Mouse (Mus musculus): ENCODE results near the gene Cygb. TPM values are rescaled to one million over a fixed set of nuclear protein-coding genes. Genes with fewer than 3 reads are reported as not detected.
A peak's percentile ranks its signal among the peaks of the same experiment; 100 is the strongest.
"Not testable (repeated sequence)": the region's sequence is repeated elsewhere in the genome, so short reads cannot be mapped to it uniquely, and the experiment has no call there.

Cygb gene
- total RNA-seq, 2 experiments from 2014 or later = 48.9 to 52.1 TPM

GRCm38 (mm10) chr11:116642681-116643578 is 11.2 kb downstream of the Cygb start:
- peak; percentile 91 to 93 for DNase-seq (ENCODE audit: low spot score in 2 of 2)

GRCm38 (mm10) chr11:116641731-116642130 is 12.4 kb downstream of the Cygb start:
- no peak for DNase-seq (ENCODE audit: low spot score in 2 of 2)

GRCm38 (mm10) chr11:116641168-116641567 is 12.9 kb downstream of the Cygb start:
- DNase-seq (ENCODE audit: low spot score in 2 of 2) = no peak

GRCm38 (mm10) chr11:116636607-116637006 is 17.5 kb downstream of the Cygb start:
- DNase-seq (ENCODE audit: low spot score in 2 of 2) = not testable (repeated sequence)

- no peak for DNase-seq (ENCODE audit: low spot score in 2 of 2)
These were observed 21.2 kb downstream of the Cygb start for GRCm38 (mm10) chr11:116632962-116633361.

- DNase-seq (ENCODE audit: low spot score in 2 of 2) = no peak
These were observed 23.7 kb downstream of the Cygb start for GRCm38 (mm10) chr11:116630171-116630965.

GRCm38 (mm10) chr11:116629472-116629871 is 24.6 kb downstream of the Cygb start:
- no peak for DNase-seq (ENCODE audit: low spot score in 2 of 2)

GRCm38 (mm10) chr11:116628712-116629111 is 25.4 kb downstream of the Cygb start:
- DNase-seq (ENCODE audit: low spot score in 2 of 2) = peak; percentile 93

GRCm38 (mm10) chr11:116627072-116628020 is 26.8 kb downstream of the Cygb start:
- no peak for DNase-seq (ENCODE audit: low spot score in 2 of 2)

GRCm38 (mm10) chr11:116626299-116627071 is 27.6 kb downstream of the Cygb start, which contains the start of gene Rhbdf2:
Gene Rhbdf2, minus strand, starts transcription at chr11:116627019.
- DNase-seq (ENCODE audit: low spot score in 2 of 2) = no peak

GRCm38 (mm10) chr11:116625081-116626000 is 28.8 kb downstream of the Cygb start:
- DNase-seq (ENCODE audit: low spot score in 2 of 2) = no peak

GRCm38 (mm10) chr11:116624131-116624832 is 29.8 kb downstream of the Cygb start:
- no peak for DNase-seq (ENCODE audit: low spot score in 2 of 2)

- no peak for DNase-seq (ENCODE audit: low spot score in 2 of 2)
These were observed 30.6 kb downstream of the Cygb start for GRCm38 (mm10) chr11:116623281-116624124.

GRCm38 (mm10) chr11:116621258-116621704 is 32.8 kb downstream of the Cygb start:
- peak in 1 of 2 experiments; percentile 60 for DNase-seq (ENCODE audit: low spot score in 2 of 2)

GRCm38 (mm10) chr11:116620559-116621253 is 33.4 kb downstream of the Cygb start:
- no peak for DNase-seq (ENCODE audit: low spot score in 2 of 2)

- DNase-seq (ENCODE audit: low spot score in 2 of 2) = no peak
These were observed 34.0 kb downstream of the Cygb start for GRCm38 (mm10) chr11:116620073-116620472.

- no peak for DNase-seq (ENCODE audit: low spot score in 2 of 2)
These were observed 34.6 kb downstream of the Cygb start for GRCm38 (mm10) chr11:116619561-116619960.
